Mouse (Mus musculus): Measurements from ENCODE around the gene Clec14a.

DNA sequence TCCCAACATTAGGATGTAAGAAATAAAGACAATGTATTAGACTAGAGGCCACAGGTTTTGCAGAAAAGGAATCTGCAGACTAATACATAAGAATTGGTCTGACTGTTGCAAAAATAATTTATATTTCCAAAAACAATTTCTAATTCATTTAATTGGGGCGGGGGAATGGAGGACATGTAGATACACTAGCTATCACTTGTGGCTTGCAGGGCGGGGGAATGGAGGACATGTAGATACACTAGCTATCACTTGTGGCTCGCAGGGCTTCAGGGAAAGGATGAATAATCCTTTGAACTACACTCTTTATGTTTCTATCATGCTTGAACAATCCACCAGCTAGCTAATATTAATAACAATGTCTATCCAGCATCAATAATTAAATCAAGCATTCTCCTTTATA lies 50.0 kb downstream of the Clec14a start:
- no peak for TF ChIP-seq POLR2A (IDR thresholded peaks at IDR 0.05; ENCODE audit: borderline replicate concordance, extremely low read depth, low read depth, low read length)
- no peak for TF ChIP-seq CTCF (IDR thresholded peaks at IDR 0.05; ENCODE audit: insufficient read depth, low read length)

All from lung, adult 2 months (tissue).